Mouse (Mus musculus) lung, embryonic 15.5 days (tissue): ENCODE data around the gene Gm17490. TPM values are rescaled to one million over a fixed set of nuclear protein-coding genes. Genes with fewer than 3 reads are reported as not detected.

ENCODE experiments used
- ATAC-seq: fragments of 200-750 bp; cut with Nextera tagmentation; 2 replicates; pipeline ENCODE4 v1.8.0; 2017; ENCODE audit warnings: moderate number of reproducible peaks, borderline replicate concordance; ENCODE audit not compliant: low FRiP score, low TSS enrichment; ENCODE audit errors: extremely low read depth
- H3K27ac ChIP-seq: fragments of 300-500 bp; sonication (generic); 2 replicates; pipeline ENCODE4 v1.5.1; 2015; ENCODE audit warnings: moderate library complexity, mild to moderate bottlenecking, inconsistent platforms
- H3K27me3 ChIP-seq: fragments of 300-500 bp; sonication (generic); 2 replicates; pipeline ENCODE4 v1.6.1; 2015; ENCODE audit warnings: inconsistent platforms
- H3K36me3 ChIP-seq: fragments of 300-500 bp; sonication (generic); 2 replicates; pipeline ENCODE4 v1.6.1; 2015; ENCODE audit warnings: inconsistent platforms
- H3K4me1 ChIP-seq: fragments of 300-500 bp; sonication (generic); 2 replicates; pipeline ENCODE4 v1.6.1; 2015; ENCODE audit warnings: inconsistent platforms
- H3K4me2 ChIP-seq: fragments of 300-500 bp; sonication (generic); 2 replicates; pipeline ENCODE4 v1.6.1; 2015; ENCODE audit warnings: inconsistent platforms, mild to moderate bottlenecking, moderate library complexity
- H3K4me3 ChIP-seq: fragments of 300-500 bp; sonication (generic); 2 replicates; pipeline ENCODE4 v1.5.1; 2015; ENCODE audit warnings: mild to moderate bottlenecking, inconsistent platforms
- H3K9ac ChIP-seq: fragments of 300-500 bp; sonication (generic); 2 replicates; pipeline ENCODE4 v1.6.1; 2015; ENCODE audit warnings: inconsistent platforms
- H3K9me3 ChIP-seq: fragments of 300-500 bp; sonication (generic); 2 replicates; pipeline ENCODE4 v1.6.1; 2016; ENCODE audit warnings: inconsistent platforms
- WGBS: fragments of 180-500 bp; shearing (Covaris S2); methylation state at CpG from one replicate; pipeline ENCODE4 v1.1.7; 2015; 5-methylcytosine and 5-hydroxymethylcytosine counted together
- polyA plus RNA-seq: library from polyadenylated mRNA; unstranded; fragments of >200 nt; fragmentation: Nextera tagmentation; extraction: Ambion mirVana; gene quantifications from 2 replicates; pipeline ENCODE4 v1.2.1, GENCODE M21; 2015

Gm17490 gene
- not detected in 2 replicates for polyA plus RNA-seq

- H3K36me3 ChIP-seq = no peaks in the 10 kb centered on the region
- no peak within 1 kb of the TSS for H3K4me3 ChIP-seq
- no peak within 1 kb of the TSS for H3K27ac ChIP-seq
- 90% methylated on average over 5 of the region's 5 CpGs for WGBS
- no peaks in the 10 kb centered on the region for H3K27me3 ChIP-seq
- H3K9ac ChIP-seq = no peak within 1 kb of the TSS
- no peaks in the 10 kb centered on the region for H3K4me1 ChIP-seq
- H3K9me3 ChIP-seq = no peaks in the 10 kb centered on the region
- no peak within 1 kb of the TSS for H3K4me2 ChIP-seq
- ATAC-seq = no peak
Observed at GRCm38 (mm10) chr2:11625890-11626289, at the start of gene Gm17490. TSS of gene Gm17490 (minus strand) at chr2:11626264.

DNA sequence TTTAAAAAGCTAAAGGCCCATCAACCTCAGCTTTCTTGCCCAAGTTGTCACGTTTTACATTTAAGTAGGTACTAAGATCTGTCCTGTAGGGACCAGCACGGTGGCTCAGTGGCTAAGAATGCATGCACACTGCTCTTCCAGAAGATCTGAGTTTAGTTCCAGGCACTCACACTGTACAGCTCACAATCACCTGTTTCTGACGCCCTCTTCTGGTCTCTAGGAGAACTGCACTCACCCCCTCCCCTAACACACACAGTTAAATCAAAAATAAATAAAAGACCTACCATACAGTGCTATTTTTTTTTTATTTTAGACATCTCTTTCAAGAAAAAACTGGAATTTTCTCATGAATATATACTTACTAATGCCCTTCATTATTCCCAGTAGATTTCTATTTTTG lies 46.1 kb upstream of the Gm17490 start:
- no peak overlapping the region for H3K4me3 ChIP-seq
- no peak overlapping the region for H3K27ac ChIP-seq
- no peaks in the 10 kb centered on the region for H3K4me1 ChIP-seq
- H3K36me3 ChIP-seq = no peaks in the 10 kb centered on the region
- no peak for ATAC-seq
- H3K9ac ChIP-seq = no peak overlapping the region
- H3K4me2 ChIP-seq = no peak overlapping the region
- no peaks in the 10 kb centered on the region for H3K9me3 ChIP-seq
- no peaks in the 10 kb centered on the region for H3K27me3 ChIP-seq
- WGBS = 25% methylated on average over 3 of the region's 3 CpGs

DNA sequence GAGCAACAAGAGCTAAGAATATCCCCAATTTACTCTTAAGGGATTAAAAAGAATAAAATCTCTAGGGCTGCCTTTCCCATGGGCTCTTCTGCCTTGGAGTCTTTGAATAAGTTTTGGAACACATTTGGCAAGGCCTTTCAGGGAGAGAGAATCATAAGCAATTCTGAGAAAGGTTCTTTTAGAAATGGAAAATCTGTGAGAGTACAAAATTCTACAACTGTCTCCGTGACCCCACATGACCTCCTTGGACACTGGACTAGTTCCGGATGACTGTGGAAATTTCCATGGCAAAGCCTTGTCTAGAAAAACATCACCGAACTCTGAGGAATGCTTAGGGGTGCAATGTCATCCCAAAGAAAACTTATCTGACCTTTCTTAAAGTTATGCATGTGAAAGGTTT lies 39.3 kb upstream of the Gm17490 start:
- 89% methylated on average over 3 of the region's 3 CpGs for WGBS
- Histone ChIP-seq H3K36me3 (no peaks in the 10 kb centered on the region), H3K4me2 (no peak overlapping the region), H3K27ac (no peak overlapping the region), H3K4me1 (no peaks in the 10 kb centered on the region), H3K4me3 (no peak overlapping the region), H3K27me3 (no peaks in the 10 kb centered on the region), H3K9me3 (no peaks in the 10 kb centered on the region), H3K9ac (no peak overlapping the region)
- no peak for ATAC-seq

DNA sequence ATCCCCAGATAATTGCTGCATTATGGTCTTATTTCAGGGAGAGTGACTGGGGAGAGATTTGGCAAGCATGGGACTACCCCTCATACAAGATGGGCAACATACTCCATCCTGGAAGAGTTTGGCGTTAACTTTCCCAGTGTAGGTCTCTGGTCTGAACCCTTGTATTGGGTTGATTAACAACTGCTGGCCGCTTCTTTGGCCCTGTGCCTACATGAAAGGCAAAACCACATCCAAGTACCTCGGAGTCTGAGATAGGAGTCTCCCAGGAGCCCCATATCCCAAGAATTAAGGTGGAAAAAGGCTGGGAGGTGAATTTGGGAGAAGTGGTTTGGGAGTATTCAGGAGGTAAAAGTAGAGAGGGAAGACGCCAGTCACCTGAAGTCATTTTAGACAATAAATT lies 38.7 kb upstream of the Gm17490 start:
- no peaks in the 10 kb centered on the region for H3K27me3 ChIP-seq
- 72% methylated on average over 4 of the region's 4 CpGs for WGBS
- H3K9me3 ChIP-seq = no peaks in the 10 kb centered on the region
- no peak overlapping the region for H3K4me3 ChIP-seq
- H3K36me3 ChIP-seq = no peaks in the 10 kb centered on the region
- no peak for ATAC-seq
- H3K27ac ChIP-seq = no peak overlapping the region
- no peak overlapping the region for H3K9ac ChIP-seq
- H3K4me1 ChIP-seq = no peaks in the 10 kb centered on the region
- H3K4me2 ChIP-seq = no peak overlapping the region

DNA sequence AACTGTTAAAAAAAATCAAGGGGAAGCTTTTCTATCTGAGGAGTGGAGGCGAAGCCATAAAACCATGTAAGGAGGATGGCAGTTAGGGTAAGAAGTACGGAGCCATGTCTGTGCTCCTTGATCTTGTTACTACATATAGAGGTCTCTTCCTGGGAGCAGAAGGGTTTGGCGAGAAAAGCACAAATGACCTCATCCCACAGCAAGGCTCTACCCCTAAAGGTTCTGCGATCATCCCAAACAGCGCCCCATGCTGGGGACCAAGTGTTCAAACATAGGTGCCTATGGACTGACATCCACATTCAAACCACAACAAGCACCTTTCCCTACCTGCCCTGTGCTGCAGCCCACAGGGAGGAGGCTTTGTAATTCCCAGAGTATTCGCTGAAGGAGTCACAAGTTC lies 38.3 kb upstream of the Gm17490 start:
- no peak for ATAC-seq
- no peak overlapping the region for H3K27ac ChIP-seq
- peak overlapping the region; percentile 36 for H3K4me2 ChIP-seq
- no peaks in the 10 kb centered on the region for H3K9me3 ChIP-seq
- no peaks in the 10 kb centered on the region for H3K36me3 ChIP-seq
- H3K27me3 ChIP-seq = no peaks in the 10 kb centered on the region
- H3K9ac ChIP-seq = no peak overlapping the region
- WGBS = 42% methylated on average over 6 of the region's 6 CpGs
- H3K4me3 ChIP-seq = no peak overlapping the region
- no peaks in the 10 kb centered on the region for H3K4me1 ChIP-seq

GRCm38 (mm10) chr2:11663961-11664360 lies 37.9 kb upstream of the Gm17490 start:
- no peaks in the 10 kb centered on the region for H3K27me3 ChIP-seq
- peak overlapping the region; percentile 36 for H3K4me2 ChIP-seq
- no peak overlapping the region for H3K27ac ChIP-seq
- 4% methylated on average over 10 of the region's 10 CpGs for WGBS
- H3K4me3 ChIP-seq = no peak overlapping the region
- no peak overlapping the region for H3K9ac ChIP-seq
- H3K9me3 ChIP-seq = no peaks in the 10 kb centered on the region
- no peaks in the 10 kb centered on the region for H3K4me1 ChIP-seq
- peak; percentile 74 for ATAC-seq
- H3K36me3 ChIP-seq = no peaks in the 10 kb centered on the region

- Histone ChIP-seq H3K4me2 (no peak overlapping the region), H3K9ac (no peak overlapping the region), H3K27ac (no peak overlapping the region), H3K36me3 (no peaks in the 10 kb centered on the region), H3K27me3 (no peaks in the 10 kb centered on the region), H3K9me3 (no peaks in the 10 kb centered on the region), H3K4me3 (no peak overlapping the region), H3K4me1 (no peaks in the 10 kb centered on the region)
- ATAC-seq = no peak
- 81% methylated on average over 1 of the region's 1 CpGs for WGBS
Observed at GRCm38 (mm10) chr2:11662907-11663230, 36.8 kb upstream of the Gm17490 start.

DNA sequence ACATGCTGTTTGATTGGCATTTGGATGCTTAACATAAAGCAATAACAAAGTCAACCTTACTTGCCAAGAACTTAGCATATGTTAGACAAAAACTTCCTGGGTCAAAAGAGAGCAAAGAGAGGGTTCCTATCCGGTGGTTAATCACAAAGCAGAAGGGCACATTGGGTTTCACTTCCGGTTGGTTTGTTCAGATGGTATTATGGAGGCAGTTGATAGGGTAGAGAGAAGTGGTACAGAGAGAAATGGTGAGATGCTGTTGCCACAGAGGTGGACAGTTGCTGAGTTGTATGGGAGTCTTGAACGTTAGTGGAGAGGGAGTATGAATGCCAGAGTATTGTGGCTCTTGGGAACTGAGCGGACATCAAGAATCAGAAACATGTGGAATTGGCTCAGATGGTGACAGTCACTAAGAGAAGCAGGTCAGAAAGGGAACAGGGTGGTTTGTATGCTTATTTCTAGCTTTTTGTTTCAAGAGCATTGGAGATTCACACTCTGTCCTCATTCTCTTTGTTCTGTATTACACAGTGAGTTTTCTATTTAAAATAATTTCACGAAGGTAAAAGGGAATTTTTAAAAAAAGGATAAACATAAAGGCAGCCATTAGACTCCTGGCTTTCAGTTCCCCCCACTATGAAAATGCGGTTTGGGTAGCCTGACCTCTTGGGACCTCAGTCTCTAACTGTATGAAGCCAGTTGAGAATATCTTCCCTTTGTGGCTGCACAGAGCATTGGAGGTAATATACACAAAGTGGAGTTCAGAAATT lies 36.3 kb upstream of the Gm17490 start:
- H3K4me1 ChIP-seq = no peaks in the 10 kb centered on the region
- ATAC-seq = no peak
- H3K4me3 ChIP-seq = no peak overlapping the region
- no peak overlapping the region for H3K9ac ChIP-seq
- H3K4me2 ChIP-seq = no peak overlapping the region
- no peaks in the 10 kb centered on the region for H3K9me3 ChIP-seq
- no peak overlapping the region for H3K27ac ChIP-seq
- WGBS = 72% methylated on average over 6 of the region's 6 CpGs
- H3K27me3 ChIP-seq = no peaks in the 10 kb centered on the region
- H3K36me3 ChIP-seq = no peaks in the 10 kb centered on the region

DNA sequence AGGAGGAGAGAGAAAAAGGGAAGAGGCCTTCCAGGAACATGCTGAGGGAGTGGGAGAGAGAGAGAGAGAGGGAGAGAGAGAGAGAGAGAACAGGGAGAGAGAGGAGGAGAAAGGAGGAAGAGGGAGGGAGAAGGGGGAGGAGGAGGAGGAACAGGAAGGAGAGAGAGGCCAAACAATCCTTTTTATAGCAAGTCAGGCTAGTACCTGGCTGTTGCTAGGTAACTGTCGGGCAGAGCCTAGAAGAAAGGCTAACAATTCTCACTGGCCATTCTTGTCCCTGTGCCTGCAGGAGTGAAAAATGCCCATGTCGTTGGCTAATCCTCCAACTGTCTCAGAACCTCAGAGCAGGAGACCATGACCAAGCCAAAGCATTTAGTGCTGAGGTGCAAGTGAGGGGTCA lies 33.2 kb upstream of the Gm17490 start:
- H3K4me3 ChIP-seq = no peak overlapping the region
- no peaks in the 10 kb centered on the region for H3K4me1 ChIP-seq
- ATAC-seq = no peak
- H3K9me3 ChIP-seq = no peaks in the 10 kb centered on the region
- no peak overlapping the region for H3K27ac ChIP-seq
- WGBS = 17% methylated on average over 2 of the region's 2 CpGs
- H3K9ac ChIP-seq = no peak overlapping the region
- H3K4me2 ChIP-seq = no peak overlapping the region
- H3K27me3 ChIP-seq = no peaks in the 10 kb centered on the region
- H3K36me3 ChIP-seq = no peaks in the 10 kb centered on the region

DNA sequence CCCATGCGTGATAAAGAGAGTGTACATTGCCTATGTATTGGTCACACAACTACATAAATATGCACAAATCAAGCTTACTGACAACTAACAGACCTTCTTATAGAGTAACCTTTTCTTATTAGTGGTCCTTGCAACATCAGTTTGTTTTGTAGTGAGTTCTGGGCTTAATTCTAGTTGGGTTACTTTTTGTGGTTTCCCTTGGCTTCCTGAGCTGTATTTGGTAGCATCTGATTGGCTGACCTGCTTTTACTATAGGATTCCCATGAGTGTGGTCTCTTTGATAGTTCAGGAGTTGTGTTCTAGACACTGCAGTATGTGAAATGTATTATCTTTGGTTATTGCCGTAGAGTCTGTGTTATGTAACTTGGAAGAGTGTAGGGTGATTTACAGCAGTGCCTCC lies 31.5 kb upstream of the Gm17490 start:
- H3K4me2 ChIP-seq = no peak overlapping the region
- ATAC-seq = no peak
- 81% methylated on average over 2 of the region's 2 CpGs for WGBS
- no peak overlapping the region for H3K9ac ChIP-seq
- no peaks in the 10 kb centered on the region for H3K36me3 ChIP-seq
- H3K27me3 ChIP-seq = no peaks in the 10 kb centered on the region
- no peaks in the 10 kb centered on the region for H3K4me1 ChIP-seq
- no peak overlapping the region for H3K4me3 ChIP-seq
- no peaks in the 10 kb centered on the region for H3K9me3 ChIP-seq
- H3K27ac ChIP-seq = no peak overlapping the region

DNA sequence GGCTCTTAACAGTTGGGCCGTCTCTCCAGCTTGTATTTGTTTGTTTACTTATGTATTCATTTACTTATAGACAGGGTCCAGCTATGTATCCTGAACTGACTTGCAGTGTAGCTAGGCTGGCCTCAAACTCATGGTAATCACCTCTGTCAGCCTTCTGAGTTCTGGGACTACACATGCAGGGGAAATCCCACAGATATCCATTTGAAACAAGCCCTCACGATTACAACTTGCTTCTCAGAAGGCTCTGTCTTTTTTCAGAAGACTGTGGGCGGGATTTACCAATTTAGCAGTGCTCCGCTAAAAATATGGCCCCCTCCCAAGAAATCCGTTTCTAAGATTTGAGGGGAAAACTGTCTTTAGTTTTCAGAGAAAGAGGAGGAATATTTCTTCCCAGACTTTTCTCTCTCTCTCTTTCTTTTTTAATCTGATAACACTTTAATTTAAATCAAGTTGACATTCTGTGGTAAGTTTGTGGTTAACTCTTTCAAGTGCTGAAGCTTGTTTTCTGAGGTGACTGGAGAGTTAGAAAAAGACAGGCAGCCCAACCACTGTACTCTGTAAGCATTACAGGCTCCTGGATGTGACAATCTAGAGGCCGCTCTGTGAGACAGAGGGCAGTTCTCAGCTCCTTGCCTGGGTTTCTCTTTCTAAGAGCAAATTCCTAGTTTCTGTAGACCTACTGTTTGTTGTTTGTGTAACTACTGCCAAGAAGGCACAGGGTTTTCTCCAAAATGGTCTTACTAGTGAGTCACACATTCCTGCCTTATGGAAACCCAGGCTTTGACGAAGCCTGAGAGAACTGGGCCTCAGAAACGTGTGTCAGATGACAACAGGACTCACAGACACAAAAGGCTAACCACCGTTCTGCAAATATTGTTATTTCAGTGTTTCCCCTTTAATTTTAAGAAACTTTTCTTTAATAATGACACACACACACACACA lies 29.2 kb upstream of the Gm17490 start:
- H3K9ac ChIP-seq = no peak overlapping the region
- WGBS = 51% methylated on average over 9 of the region's 9 CpGs
- H3K27me3 ChIP-seq = no peaks in the 10 kb centered on the region
- ATAC-seq = no peak
- no peaks in the 10 kb centered on the region for H3K36me3 ChIP-seq
- no peak overlapping the region for H3K27ac ChIP-seq
- H3K9me3 ChIP-seq = no peaks in the 10 kb centered on the region
- H3K4me1 ChIP-seq = no peaks in the 10 kb centered on the region
- no peak overlapping the region for H3K4me3 ChIP-seq
- H3K4me2 ChIP-seq = no peak overlapping the region

- no peaks in the 10 kb centered on the region for H3K27me3 ChIP-seq
- ATAC-seq = no peak
- no peaks in the 10 kb centered on the region for H3K9me3 ChIP-seq
- H3K27ac ChIP-seq = no peak overlapping the region
- WGBS = 70% methylated on average over 5 of the region's 5 CpGs
- no peak overlapping the region for H3K9ac ChIP-seq
- no peaks in the 10 kb centered on the region for H3K4me1 ChIP-seq
- no peak overlapping the region for H3K4me2 ChIP-seq
- no peaks in the 10 kb centered on the region for H3K36me3 ChIP-seq
- H3K4me3 ChIP-seq = no peak overlapping the region
Observed at GRCm38 (mm10) chr2:11653780-11654179, 27.7 kb upstream of the Gm17490 start.
